Mouse (Mus musculus): ENCODE results near the gene Cfap43.

GRCm38 (mm10) chr19:47902316-47903201, 16.5 kb downstream of the Cfap43 start:
- no peak for TF ChIP-seq POLR2A (IDR thresholded peaks at IDR 0.05; ENCODE audit: low read depth, low read length)
- no peak for TF ChIP-seq CTCF (conservative IDR thresholded peaks at IDR 0.05; ENCODE audit: insufficient read depth, insufficient read length, low read depth, low read length)

Data from kidney, adult 2 months (tissue).